Mouse (Mus musculus) pancreas, adult 10 weeks (tissue): Measurements from ENCODE around the gene Tnfrsf18. TPM values are rescaled to one million over a fixed set of nuclear protein-coding genes. Genes with fewer than 3 reads are reported as not detected.

Experiments
- polyA plus RNA-seq: library from polyadenylated mRNA; stranded (reverse); fragments of 350-450 nt; fragmentation: Illumina TruSeq; extraction: RNeasy Lipid Tissue Mini Kit (QIAGEN cat#74804); gene quantifications from one replicate; pipeline ENCODE4 v1.2.3, GENCODE M21; 2015; ENCODE audit warnings: low read depth, low replicate concordance; ENCODE audit not compliant: insufficient read depth

Tnfrsf18 gene
- not detected for polyA plus RNA-seq

DNA sequence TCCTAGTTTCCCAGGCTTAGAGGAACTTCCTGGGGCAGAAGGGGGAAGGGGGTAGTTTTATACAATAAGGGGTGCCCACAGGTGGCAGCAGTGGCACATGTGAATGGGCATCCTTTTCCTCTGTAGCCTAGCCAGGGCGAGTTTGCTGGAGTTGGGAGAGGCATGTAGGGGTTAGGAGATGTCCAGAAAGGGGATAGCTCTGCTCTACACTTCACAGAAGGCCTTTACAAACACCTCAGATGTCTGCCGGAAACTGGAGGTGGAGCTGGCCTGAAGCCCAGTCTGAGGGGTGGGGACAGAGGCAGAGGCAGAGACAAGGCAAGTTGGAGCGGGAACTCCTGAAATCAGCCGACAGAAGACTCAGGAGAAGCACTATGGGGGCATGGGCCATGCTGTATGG is at the start of gene Tnfrsf18:
Tnfrsf18 (plus strand) TSS at position 152 of the 400 bp plus-strand sequence.

DNA sequence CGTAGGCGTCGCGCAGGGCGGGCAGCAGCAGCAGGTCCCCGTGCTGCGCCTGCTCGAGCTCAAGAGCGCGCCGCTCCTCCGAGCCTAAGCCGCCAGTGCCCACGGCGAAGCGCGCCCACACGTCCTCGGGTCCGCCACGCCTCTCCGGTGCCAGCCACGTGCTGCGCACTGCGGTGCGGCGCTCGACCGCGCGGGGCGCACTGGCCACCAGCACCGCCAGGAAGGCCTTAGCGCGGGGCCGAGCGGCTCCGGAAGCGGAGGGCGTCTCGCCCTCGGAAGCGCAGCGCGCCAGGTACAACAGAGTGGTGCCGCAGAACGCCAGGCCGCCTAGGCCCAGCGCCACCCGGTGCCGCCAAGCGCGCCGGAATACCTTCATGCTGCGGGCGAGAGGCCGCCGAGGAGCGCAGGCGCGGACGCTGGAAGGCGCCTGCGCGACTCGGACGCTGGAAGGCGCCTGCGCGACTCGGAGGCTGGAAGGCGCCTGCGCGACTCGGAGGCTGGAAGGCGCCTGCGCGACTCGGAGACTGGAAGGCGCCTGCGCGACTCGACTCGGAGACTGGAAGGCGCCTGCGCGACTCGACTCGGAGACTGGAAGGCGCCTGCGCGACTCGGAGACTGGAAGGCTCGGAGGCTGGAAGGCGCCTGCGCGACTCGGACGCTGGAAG is 33.6 kb upstream of the Tnfrsf18 start, which contains the start of the genes B3galt6 and Sdf4:
B3galt6 (minus strand) TSS at position 409 of the 665 bp plus-strand sequence.
Sdf4 (plus strand) TSS at position 632 of the 665 bp plus-strand sequence.

DNA sequence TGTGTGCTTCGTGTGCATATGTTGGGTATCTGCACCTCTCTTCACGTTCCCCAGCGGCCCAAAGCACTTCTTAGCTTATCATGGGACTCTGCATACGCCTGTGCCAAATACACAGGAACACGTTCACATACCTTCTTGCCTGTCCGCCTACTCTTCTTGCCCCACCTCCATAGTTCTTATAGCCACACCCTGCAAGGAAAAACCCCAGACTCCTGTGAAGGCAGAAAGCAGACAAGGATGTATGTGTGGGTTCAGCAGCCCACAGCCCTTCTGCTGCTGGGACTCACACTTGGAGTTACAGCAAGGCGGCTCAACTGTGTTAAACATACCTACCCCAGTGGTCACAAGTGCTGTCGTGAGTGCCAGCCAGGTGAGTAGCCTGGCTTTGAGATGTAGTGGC is 12.3 kb upstream of the Tnfrsf18 start, which contains the start of gene Tnfrsf4:
Tnfrsf4 (plus strand) TSS at position 207 of the 400 bp plus-strand sequence.

DNA sequence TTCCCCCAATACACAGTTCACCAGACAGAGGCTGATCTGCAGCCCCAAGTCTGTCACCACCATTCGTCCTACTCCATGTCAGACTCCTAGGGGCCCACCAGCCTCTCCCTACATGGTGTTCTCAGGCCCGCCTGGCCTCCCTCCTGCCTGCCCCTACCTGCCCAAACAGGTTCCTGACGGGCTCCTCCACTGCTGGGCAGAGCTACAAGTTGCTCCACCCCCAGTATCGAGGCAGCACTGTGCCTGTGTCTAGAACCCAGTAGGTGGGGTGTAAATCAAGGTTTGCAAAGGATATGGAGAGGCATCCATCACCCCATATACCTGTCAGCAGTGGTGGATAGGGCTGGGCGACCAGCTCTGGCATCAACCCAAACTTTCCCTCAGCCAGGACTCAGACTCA is 33.3 kb downstream of the Tnfrsf18 start, which contains the start of gene Ttll10:
Ttll10 (minus strand) TSS at position 154 of the 400 bp plus-strand sequence.

Other genes with a start within 250 kb of the Tnfrsf18 start
- gene Tmem88b, start 240.3 kb upstream of the Tnfrsf18 start, polyA plus RNA-seq, result 0.22 TPM
- gene Ankrd65, start 235.7 kb upstream of the Tnfrsf18 start, polyA plus RNA-seq, result not detected
- gene Mrpl20, start 223.3 kb upstream of the Tnfrsf18 start, polyA plus RNA-seq, result 43.6 TPM
- gene Ccnl2, start 213.7 kb upstream of the Tnfrsf18 start, polyA plus RNA-seq, result 114 TPM
- 38.2 TPM for gene Aurkaip1, start 194.9 kb upstream of the Tnfrsf18 start, polyA plus RNA-seq
- 34.6 TPM for gene Mxra8, start 186.5 kb upstream of the Tnfrsf18 start, polyA plus RNA-seq
- 37.5 TPM for gene Dvl1, start 178.8 kb upstream of the Tnfrsf18 start, polyA plus RNA-seq
- gene Tas1r3, start 162.8 kb upstream of the Tnfrsf18 start, polyA plus RNA-seq, result not detected
- gene Cptp, start 156.7 kb upstream of the Tnfrsf18 start, polyA plus RNA-seq, result 2.7 TPM
- 4.5 TPM for gene Ints11, start 156.6 kb upstream of the Tnfrsf18 start, polyA plus RNA-seq
- 6.6 TPM for gene Pusl1, start 134.4 kb upstream of the Tnfrsf18 start, polyA plus RNA-seq
- gene Acap3, start 134.3 kb upstream of the Tnfrsf18 start, polyA plus RNA-seq, result 3.7 TPM
- 15.4 TPM for gene Ube2j2, start 82.3 kb upstream of the Tnfrsf18 start, polyA plus RNA-seq
- gene C1qtnf12, start 63.8 kb upstream of the Tnfrsf18 start, polyA plus RNA-seq, result 15.8 TPM
- gene B3galt6, start 33.5 kb upstream of the Tnfrsf18 start, polyA plus RNA-seq, result 1.6 TPM
- gene Sdf4, start 33.3 kb upstream of the Tnfrsf18 start, polyA plus RNA-seq, result 42.9 TPM
- not detected for gene Tnfrsf4, start 12.3 kb upstream of the Tnfrsf18 start, polyA plus RNA-seq
- gene Ttll10, start 33.2 kb downstream of the Tnfrsf18 start, polyA plus RNA-seq, result 5.0 TPM
- gene 9430015G10Rik, start 83.8 kb downstream of the Tnfrsf18 start, polyA plus RNA-seq, result 3.1 TPM
- gene Rnf223, start 104.3 kb downstream of the Tnfrsf18 start, polyA plus RNA-seq, result not detected
- 39.4 TPM for gene Agrn, start 171.3 kb downstream of the Tnfrsf18 start, polyA plus RNA-seq
- 5.8 TPM for gene Isg15, start 174.7 kb downstream of the Tnfrsf18 start, polyA plus RNA-seq
- gene AW011738, start 177.1 kb downstream of the Tnfrsf18 start, polyA plus RNA-seq, result 0.74 TPM
- gene Perm1, start 189.7 kb downstream of the Tnfrsf18 start, polyA plus RNA-seq, result not detected
- gene Plekhn1, start 208.7 kb downstream of the Tnfrsf18 start, polyA plus RNA-seq, result 13.6 TPM
- gene Noc2l, start 209.8 kb downstream of the Tnfrsf18 start, polyA plus RNA-seq, result 19.6 TPM
- gene Samd11, start 229.5 kb downstream of the Tnfrsf18 start, polyA plus RNA-seq, result not detected